Mouse (Mus musculus) limb, embryonic 11.5 days (tissue): ENCODE measurements at regions not wholly inside any gene's neighbourhood (a gene's known extent, or its start where the extent isn't known, plus 50 kb on each side); places are given as distances from the start of the nearest gene placed in this dataset.

Experiments used
- ATAC-seq: fragments of 200-750 bp; cut with Nextera tagmentation; 2 replicates; pipeline ENCODE4 v1.8.0; 2017; ENCODE audit warnings: low read depth; ENCODE audit not compliant: insufficient number of reproducible peaks, low FRiP score, low TSS enrichment
- DNase-seq: peaks from one replicate; pipeline ENCODE4 v3.0.0-alpha.2; 2015; ENCODE audit warnings: low spot score
- H3K27ac ChIP-seq: fragments of 300-500 bp; sonication (generic); replicated peaks from 2 replicates; pipeline ENCODE4 v1.5.1; 2014; ENCODE audit warnings: low read depth, mild to moderate bottlenecking, low read length
- H3K27me3 ChIP-seq: fragments of 300-500 bp; sonication (generic); 2 replicates; pipeline ENCODE4 v1.6.1; 2014; ENCODE audit warnings: mild to moderate bottlenecking, low read length, mixed read lengths; ENCODE audit not compliant: control insufficient read depth, insufficient read depth
- H3K36me3 ChIP-seq: fragments of 300-500 bp; sonication (generic); 2 replicates; pipeline ENCODE4 v1.6.1; 2014; ENCODE audit warnings: mild to moderate bottlenecking, low read length, moderate library complexity, mixed read lengths; ENCODE audit not compliant: control insufficient read depth, insufficient read depth
- H3K4me1 ChIP-seq: fragments of 300-500 bp; sonication (generic); 2 replicates; pipeline ENCODE4 v1.6.1; 2014; ENCODE audit warnings: low read length, mixed read lengths; ENCODE audit not compliant: control insufficient read depth, insufficient read depth
- H3K4me2 ChIP-seq: fragments of 300-500 bp; sonication (generic); 2 replicates; pipeline ENCODE4 v1.6.1; 2014; ENCODE audit warnings: low read depth, mild to moderate bottlenecking, moderate library complexity; ENCODE audit not compliant: severe bottlenecking
- H3K4me3 ChIP-seq: fragments of 300-500 bp; sonication (generic); 2 replicates; pipeline ENCODE4 v1.5.1; 2014; ENCODE audit warnings: low read depth, low read length
- H3K9ac ChIP-seq: fragments of 300-500 bp; sonication (generic); 2 replicates; pipeline ENCODE4 v1.6.1; 2014; ENCODE audit warnings: mild to moderate bottlenecking, low read length
- H3K9me3 ChIP-seq: fragments of 300-500 bp; sonication (generic); 2 replicates; pipeline ENCODE4 v1.6.1; 2016; ENCODE audit warnings: low read length; ENCODE audit not compliant: control insufficient read depth
- WGBS: fragments of 180-500 bp; shearing (Covaris S2); extraction: QIAGEN DNeasy Blood & Tissue Kit; methylation state at CpG from one replicate; pipeline ENCODE4 v1.1.7; 2014; 5-methylcytosine and 5-hydroxymethylcytosine counted together

- WGBS, result 79% methylated on average over 11 of the region's 11 CpGs
- H3K4me1 ChIP-seq, result no peaks in the 10 kb centered on the region
- H3K27me3 ChIP-seq, result no peaks in the 10 kb centered on the region
- H3K4me3 ChIP-seq, result no peak overlapping the region
- H3K9me3 ChIP-seq, result no peaks in the 10 kb centered on the region
- no peak overlapping the region for H3K4me2 ChIP-seq
- no peak for DNase-seq
- no peaks in the 10 kb centered on the region for H3K36me3 ChIP-seq
- no peak overlapping the region for H3K27ac ChIP-seq
- no peak overlapping the region for H3K9ac ChIP-seq
- ATAC-seq, result no peak
These were observed 148.3 kb upstream of the Atp2b1 start for GRCm38 (mm10) chr10:98765786-98766419.

- no peaks in the 10 kb centered on the region for H3K27me3 ChIP-seq
- H3K9ac ChIP-seq, result no peak overlapping the region
- WGBS, result 95% methylated on average over 1 of the region's 1 CpGs
These were observed 134.4 kb upstream of the Atp2b1 start for GRCm38 (mm10) chr10:98779783-98780182.

DNA sequence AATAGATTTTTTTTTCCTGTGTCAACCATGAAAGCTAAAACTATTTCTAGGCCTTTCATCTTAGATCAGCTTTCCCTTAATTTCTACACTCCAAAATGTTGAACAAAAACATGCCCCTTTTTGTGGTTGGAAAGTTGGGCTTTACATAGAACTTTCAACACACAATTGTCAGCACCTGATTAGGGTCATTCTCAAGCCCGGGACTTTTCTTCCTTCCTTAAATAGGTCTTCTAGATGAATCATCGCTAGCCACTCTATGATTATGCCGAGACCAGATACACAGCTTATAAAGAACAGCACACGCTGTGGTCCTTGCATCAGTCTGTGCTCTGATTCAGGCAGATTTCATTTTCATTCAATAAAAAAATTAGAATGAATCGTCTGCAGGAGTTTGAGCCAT is 133.3 kb upstream of the Atp2b1 start:
- H3K27ac ChIP-seq, result no peak overlapping the region
- no peaks in the 10 kb centered on the region for H3K27me3 ChIP-seq
- no peak overlapping the region for H3K4me2 ChIP-seq
- no peaks in the 10 kb centered on the region for H3K9me3 ChIP-seq
- no peak for DNase-seq
- H3K9ac ChIP-seq, result no peak overlapping the region
- H3K4me1 ChIP-seq, result peaks cover 3% of the 10 kb centered on the region; the same call in 1 of the 2 replicates
- H3K4me3 ChIP-seq, result no peak overlapping the region
- no peaks in the 10 kb centered on the region for H3K36me3 ChIP-seq
- ATAC-seq, result no peak
- WGBS, result 89% methylated on average over 5 of the region's 5 CpGs

More at GRCm38 (mm10) chr10:98779783-98780182, 134.4 kb upstream of the Atp2b1 start:
- Histone ChIP-seq H3K9me3 (no peaks in the 10 kb centered on the region), H3K36me3 (no peaks in the 10 kb centered on the region), H3K4me3 (no peak overlapping the region), H3K4me1 (peaks cover 3% of the 10 kb centered on the region; the same call in 1 of the 2 replicates), H3K4me2 (no peak overlapping the region), H3K27ac (no peak overlapping the region)
- DNase-seq (no peak), ATAC-seq (no peak)

DNA sequence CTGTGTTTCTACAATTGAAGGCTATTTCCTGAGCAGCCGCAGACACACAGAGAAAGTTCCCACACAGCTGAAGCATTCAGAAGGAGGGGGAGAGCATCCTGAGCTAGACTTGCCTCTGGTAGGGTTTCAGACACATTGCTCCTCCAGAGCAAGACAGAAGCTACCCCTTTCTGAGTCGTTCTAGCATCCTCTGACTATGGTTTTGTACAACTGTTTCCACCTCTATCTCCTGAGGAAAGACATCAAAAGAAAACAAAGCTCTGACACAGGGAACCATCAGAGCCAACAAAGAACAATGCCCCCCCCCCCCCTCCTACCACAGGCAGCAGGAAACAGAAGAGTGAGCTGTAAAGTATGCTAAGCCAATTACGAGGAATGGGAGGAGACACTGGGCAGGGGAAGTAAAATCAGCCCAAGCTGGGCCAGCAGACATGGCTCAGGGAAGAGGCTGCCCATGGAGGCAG is 132.3 kb upstream of the Atp2b1 start:
- ATAC-seq, result no peak
- DNase-seq, result no peak
- no peaks in the 10 kb centered on the region for H3K9me3 ChIP-seq
- H3K36me3 ChIP-seq, result no peaks in the 10 kb centered on the region
- no peak overlapping the region for H3K27ac ChIP-seq
- no peak overlapping the region for H3K4me3 ChIP-seq
- H3K4me1 ChIP-seq, result peaks cover 3% of the 10 kb centered on the region; the same call in 1 of the 2 replicates
- 42% methylated on average over 3 of the region's 3 CpGs for WGBS
- no peaks in the 10 kb centered on the region for H3K27me3 ChIP-seq
- no peak overlapping the region for H3K4me2 ChIP-seq
- no peak overlapping the region for H3K9ac ChIP-seq

- no peaks in the 10 kb centered on the region for H3K27me3 ChIP-seq
- ATAC-seq, result no peak
- no peak for DNase-seq
- H3K36me3 ChIP-seq, result no peaks in the 10 kb centered on the region
- no peak overlapping the region for H3K4me2 ChIP-seq
- no peak overlapping the region for H3K27ac ChIP-seq
- 86% methylated on average over 1 of the region's 1 CpGs for WGBS
- H3K9me3 ChIP-seq, result no peaks in the 10 kb centered on the region
- peaks cover 3% of the 10 kb centered on the region; the same call in 1 of the 2 replicates for H3K4me1 ChIP-seq
- H3K9ac ChIP-seq, result no peak overlapping the region
- no peak overlapping the region for H3K4me3 ChIP-seq
These were observed 128.8 kb upstream of the Atp2b1 start for GRCm38 (mm10) chr10:98785411-98785810.

DNA sequence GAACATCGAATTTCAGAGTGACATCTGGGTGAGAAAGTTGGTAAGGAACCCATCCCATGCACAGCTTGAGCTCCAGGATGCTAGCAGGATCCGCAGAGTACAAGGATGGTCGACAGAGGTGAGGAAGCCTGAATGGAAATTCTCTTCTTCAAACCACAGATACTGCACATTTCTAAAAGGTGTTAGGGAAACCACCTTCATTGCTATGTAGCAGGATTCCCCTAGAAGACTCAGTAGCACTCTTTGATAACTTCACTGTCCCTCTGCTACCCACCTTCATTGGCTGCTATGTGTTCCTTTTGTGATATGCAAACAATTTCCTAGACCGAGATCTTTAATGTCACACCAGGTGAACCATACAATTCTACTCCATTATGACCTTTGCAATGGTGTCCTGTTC is 128.1 kb upstream of the Atp2b1 start:
- no peak overlapping the region for H3K4me2 ChIP-seq
- no peak overlapping the region for H3K4me3 ChIP-seq
- H3K4me1 ChIP-seq, result peaks cover 3% of the 10 kb centered on the region; the same call in 1 of the 2 replicates
- no peaks in the 10 kb centered on the region for H3K9me3 ChIP-seq
- no peak overlapping the region for H3K27ac ChIP-seq
- no peaks in the 10 kb centered on the region for H3K27me3 ChIP-seq
- no peaks in the 10 kb centered on the region for H3K36me3 ChIP-seq
- no peak overlapping the region for H3K9ac ChIP-seq
- WGBS, result 85% methylated on average over 4 of the region's 4 CpGs
- DNase-seq, result no peak
- no peak for ATAC-seq

- Histone ChIP-seq H3K4me3 (no peak overlapping the region), H3K9ac (no peak overlapping the region), H3K27ac (no peak overlapping the region), H3K36me3 (no peaks in the 10 kb centered on the region), H3K9me3 (no peaks in the 10 kb centered on the region), H3K27me3 (no peaks in the 10 kb centered on the region), H3K4me1 (no peaks in the 10 kb centered on the region), H3K4me2 (no peak overlapping the region)
- DNase-seq (no peak), ATAC-seq (no peak)
- 94% methylated on average over 9 of the region's 9 CpGs for WGBS
These were observed 124.4 kb upstream of the Atp2b1 start for GRCm38 (mm10) chr10:98789763-98790162.

DNA sequence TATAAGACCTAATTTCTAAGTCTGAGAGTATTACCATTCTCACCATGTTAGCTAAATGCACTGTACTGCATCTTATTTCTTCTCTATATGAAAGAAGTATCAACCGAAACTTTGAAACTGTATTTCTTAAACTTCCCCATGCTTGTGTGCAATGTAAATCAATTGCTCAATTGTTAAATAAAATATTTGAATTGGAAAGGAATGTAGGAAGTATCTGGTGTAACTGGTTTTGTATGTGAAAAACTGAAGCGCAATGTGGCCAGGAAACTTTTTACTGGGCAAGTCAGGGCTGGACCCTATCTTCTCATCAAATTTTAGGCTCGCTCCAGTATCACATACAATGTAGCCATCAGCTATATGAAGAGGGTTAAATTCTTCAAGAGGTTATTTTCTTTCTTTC is 123.8 kb upstream of the Atp2b1 start:
- Histone ChIP-seq H3K36me3 (no peaks in the 10 kb centered on the region), H3K4me2 (no peak overlapping the region), H3K9ac (no peak overlapping the region), H3K4me3 (no peak overlapping the region), H3K9me3 (no peaks in the 10 kb centered on the region), H3K4me1 (no peaks in the 10 kb centered on the region), H3K27ac (no peak overlapping the region), H3K27me3 (no peaks in the 10 kb centered on the region)
- 90% methylated on average over 3 of the region's 3 CpGs for WGBS
- DNase-seq (no peak), ATAC-seq (no peak)
